Mouse (Mus musculus) layer of hippocampus, postnatal 36 days (tissue): Measurements from ENCODE around the gene Mc3r. TPM values are rescaled to one million over a fixed set of nuclear protein-coding genes. Genes with fewer than 3 reads are reported as not detected.

Experiments used
- DNase-seq, 2 experiments: peaks; one replicate each; pipeline ENCODE4 v3.0.0; 2022
- total RNA-seq, 2 experiments: library from RNA; stranded (reverse); gene quantifications; 2 replicates each; pipeline ENCODE4 v1.2.3; 2021

Gene Mc3r
- total RNA-seq, 2 experiments from 2014 or later: not detected

DNA sequence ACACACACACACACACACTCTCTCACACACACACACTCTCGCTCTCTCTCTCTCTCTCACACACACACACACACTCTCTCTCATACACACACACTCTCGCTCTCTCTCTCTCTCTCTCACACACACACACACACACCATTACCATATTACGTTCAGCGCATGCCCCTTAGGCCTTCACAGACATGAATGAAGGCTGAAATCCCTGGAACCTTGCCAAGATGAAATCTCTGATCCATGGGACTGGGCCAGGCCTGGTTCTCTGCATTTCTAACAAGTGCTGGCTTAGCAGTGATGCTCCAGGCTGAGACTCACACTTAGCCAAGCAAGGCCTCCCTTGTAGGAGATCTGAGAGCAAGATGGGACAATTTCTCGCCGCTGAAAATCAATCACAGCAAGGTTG is 8.1 kb downstream of the Mc3r start:
- no peak for DNase-seq

DNA sequence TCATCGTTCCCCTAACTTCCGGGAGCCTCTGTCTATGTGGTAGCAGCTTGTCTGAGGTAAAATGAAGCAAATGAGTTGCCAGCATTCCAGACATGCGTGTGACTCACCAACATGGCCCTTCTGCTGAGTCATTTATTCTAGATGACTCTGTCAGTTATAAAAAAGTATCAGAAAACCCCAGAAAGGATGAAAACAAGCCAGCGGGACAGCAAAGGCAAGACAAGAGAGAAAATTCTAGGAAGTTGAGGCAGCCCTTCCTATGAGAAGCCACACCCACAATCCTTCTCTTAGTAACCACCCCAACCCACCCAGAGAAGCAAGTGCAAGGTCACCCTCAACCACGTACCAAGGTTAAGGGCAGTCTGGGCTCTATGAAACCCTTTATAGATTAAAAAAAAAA is 8.7 kb downstream of the Mc3r start:
- DNase-seq: no peak

DNA sequence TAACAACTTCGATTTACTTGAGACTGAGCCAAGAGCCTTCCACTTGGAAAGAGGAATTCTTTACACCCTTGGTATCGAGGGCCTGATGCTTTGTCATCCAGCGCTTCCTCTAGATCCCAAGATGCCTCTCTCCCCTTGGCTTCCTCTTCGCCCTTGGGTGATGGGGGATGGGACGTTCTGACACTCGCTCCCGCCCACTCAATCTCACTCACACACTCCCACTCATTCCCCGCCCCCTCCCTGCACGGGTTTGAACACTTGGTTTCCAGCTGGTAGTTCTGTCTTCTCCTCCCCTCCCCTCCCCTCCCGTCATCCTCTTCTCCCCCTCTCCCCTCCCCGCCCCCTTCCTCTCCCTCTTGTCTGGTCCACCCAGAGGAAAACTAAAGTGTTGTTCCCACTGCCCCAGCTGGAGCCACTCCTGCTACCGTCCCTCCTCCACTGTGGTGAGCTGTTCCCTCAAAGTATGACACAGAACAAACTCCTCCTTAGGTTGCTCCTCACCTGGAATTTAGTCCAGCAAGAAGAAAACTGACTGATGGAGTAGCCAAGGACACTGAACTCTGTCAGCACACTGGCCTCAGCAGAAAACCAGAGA is 9.3 kb downstream of the Mc3r start:
- DNase-seq: no peak

DNA sequence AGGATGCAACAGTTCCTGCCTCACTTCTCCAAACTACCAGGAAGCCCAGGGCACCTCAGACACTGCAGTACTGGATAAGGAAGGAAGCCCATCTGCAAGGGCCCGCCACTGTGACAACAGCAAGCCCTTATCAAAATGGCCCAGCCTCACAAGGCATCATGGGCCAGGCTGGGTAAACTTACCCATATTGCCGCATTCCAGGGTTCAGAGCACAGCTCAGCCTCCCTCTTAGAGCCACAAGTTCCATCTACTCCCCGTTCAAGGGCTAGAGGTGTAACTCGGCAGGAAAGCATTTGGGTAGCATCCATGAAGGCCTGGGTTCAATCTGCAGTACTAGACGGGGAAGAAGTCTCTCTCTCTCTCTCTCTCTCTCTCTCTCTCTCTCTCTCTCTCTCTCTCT is 11.8 kb downstream of the Mc3r start:
- DNase-seq: no peak

DNA sequence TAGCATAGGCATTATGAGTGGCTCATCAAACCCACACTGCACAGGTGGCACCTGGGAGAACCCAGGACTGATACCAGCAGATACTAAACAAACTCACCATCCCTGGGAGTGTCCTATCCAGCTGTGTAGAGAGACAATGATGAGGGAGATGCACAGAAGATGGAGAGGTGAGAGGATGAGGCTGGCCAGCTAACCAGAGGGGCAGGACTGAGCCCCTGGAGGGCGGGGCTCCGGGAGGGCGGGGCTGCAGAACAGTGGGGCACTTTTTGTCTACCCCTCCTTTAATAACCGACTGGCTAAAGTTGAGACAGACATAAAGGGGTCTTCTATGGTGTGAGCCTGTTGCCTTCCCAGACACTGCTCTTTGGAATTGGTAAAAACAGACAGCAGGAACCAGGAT is 13.1 kb downstream of the Mc3r start:
- no peak for DNase-seq

DNA sequence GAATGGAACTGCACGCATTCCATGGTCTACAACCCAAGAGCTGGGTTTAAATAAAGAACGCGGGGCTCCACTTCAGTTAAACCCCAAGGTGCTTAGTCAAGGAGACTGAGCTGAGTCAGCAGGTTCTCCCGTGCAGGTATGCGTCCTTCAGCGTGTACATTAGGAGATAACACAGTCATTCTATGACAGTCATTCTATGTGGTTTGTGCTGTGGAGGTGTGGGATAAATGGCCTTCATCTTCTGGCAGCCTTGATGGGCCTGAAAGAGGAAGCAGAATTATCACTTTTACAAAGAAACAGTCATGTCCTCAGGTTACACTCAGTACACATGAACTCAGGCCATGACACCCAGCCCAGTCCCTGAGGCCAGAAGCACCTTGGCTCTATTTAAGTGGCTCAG is 14.9 kb downstream of the Mc3r start:
- no peak for DNase-seq

DNA sequence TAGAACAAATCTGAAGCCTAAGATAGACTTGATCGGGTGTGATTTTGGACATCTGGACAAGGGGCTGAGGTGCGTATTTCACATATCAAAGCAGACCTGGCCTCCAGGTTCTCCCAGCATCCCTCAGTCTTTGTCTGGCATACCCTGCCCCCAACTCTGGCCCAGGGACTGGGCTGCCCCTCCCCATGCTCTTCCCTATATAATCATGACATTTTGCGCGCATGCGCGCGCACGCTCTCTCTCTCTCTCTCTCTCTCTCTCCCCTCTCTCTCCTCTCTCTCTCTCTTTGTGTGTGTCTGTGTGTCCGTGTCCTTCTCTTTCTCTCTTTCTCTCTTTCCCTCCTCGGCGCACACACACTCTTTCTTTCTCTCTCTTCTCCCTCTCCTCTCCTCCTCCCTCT is 21.6 kb downstream of the Mc3r start:
- no peak for DNase-seq

DNA sequence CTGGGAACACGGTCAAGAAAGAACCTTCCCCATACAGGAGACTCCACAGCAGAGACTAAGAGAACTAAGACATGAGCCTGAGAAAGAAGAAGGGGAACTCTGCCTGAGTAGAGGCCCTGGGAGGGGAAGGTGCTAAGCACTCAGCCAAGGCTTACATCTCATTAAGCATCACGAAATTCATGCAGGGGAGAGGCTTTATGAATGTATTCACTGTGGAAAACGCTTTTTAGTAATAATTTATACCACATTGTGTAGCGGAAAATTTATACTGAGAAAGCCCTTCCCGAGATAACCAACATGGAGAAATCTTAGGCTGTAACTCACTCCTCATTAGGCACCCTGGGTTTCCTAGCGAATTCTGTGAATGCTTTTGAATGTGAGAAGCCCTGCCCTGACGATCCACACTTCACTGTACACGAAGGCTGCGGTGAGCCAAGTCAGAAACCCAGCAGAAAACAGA is 22.2 kb downstream of the Mc3r start:
- no peak for DNase-seq

DNA sequence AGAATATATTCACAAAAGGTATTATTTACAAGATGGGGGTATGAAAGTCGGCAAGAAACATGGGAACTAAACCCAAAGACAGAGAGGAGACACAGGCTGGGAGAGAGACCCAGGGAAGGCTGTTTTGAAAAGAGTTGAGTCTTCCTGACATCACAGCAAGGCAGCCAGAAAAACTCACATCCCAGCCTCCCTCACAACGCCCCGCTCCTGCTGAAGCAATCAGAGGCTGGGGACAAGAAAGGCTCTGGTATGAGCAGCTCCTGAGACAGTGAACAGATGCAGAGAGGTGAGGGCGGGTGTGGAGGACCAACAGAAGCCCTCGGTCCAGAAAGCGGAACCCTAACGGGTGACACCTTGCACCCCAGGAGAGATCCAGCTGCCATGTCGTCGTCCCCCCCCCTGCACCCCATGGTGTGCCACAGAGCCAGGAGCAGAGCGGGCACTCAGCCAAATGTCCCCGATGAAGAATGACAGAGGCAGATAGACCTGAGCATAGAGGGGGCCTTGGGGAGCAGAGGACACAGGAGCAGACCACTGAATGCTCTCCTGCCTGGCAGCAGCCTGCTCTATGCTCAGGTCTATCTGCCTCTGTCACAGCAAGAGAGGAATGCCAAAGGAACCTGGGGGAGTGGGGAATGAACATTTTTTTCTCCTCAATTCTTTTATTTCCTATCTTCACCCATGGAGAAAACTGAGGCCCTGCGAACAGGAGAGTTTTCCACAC is 22.8 kb downstream of the Mc3r start:
- no peak for DNase-seq

DNA sequence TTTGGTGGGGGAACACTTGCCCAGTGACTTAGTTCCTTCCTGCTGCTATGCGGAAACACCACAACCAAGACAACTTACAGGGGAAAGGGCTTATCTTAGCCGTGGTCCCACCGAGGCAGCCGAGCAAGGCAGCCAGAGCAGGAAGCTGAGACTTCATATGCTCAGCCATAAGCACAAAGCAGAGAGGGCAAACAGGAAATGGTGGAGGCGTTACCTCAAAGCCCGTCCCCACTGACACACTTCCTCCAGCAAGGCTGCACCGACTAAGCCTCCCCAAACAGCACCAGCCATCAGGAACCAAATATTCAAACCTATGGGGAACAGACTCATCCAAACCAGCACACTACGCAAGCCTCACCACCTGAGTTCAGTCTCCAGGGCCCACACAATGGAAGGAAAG is 26.4 kb downstream of the Mc3r start:
- DNase-seq: no peak

DNA sequence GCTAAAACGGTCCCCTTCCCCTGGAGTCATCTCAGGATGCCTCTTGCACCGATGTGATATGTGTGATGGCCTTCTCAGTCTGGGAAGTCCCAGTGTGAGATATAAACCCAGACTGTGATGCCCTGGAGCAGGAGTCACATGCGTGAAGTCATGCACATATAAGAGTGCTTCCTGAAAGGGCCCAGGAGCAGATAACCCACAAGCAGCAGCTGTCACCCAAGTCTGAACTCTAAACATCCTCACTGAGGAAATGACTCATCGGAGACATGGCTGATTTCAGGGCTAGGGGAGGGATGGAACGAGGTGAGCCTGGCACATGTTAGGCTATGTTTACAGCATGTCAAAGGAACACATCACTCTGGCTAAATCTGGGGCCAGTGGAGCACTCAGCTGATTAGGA is 27.9 kb downstream of the Mc3r start:
- no peak for DNase-seq

DNA sequence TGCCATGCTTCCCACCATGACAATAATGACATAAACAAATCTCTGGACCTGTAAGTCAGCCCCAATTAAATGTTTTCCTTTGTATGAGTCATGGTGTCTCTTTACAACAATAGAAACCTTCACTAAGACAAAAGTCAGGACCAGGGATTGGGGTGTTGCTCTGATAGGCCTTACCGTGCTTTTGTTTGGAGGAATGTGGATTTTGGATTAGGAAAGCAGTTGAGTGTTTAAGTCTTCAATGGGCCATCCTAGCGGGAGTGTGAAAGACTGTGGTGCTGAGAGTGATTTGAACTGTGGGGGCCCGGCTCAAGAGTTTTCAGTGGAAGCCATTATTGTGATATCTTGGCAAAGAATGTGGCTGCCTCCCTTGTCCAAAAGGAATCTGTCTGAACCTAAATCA is 30.7 kb downstream of the Mc3r start:
- DNase-seq: no peak

DNA sequence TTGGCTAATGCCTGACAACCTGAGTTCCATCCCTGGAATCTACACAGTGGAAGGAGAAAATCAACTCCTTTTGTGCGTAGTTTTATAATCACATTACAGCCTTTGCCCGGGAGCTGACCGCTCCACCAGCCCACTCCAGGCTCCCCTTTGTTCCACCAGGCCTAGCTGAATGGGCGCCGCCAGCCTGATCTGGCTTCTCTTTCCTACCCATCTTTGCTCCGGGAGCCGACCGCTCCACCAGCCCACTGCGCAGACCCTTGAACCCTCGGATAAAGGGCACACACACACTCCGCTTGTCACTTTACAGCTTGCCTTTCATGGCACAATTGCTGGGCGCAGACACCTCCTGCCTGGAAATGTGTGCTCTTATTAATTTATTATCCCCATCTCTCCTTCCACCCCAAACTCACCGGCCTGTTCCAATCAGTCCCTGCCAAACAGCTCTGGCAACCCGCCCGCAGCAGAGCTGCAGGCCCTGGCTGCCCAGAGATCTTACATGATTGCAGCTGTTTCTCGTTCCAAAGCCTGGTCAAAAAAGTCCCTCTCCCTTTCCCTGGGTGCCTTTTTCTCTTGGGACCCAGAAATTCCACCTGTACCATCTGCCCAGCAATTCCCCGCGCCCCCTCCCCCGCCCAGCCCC is 33.9 kb downstream of the Mc3r start:
- peak; percentile 48 to 62 for DNase-seq

DNA sequence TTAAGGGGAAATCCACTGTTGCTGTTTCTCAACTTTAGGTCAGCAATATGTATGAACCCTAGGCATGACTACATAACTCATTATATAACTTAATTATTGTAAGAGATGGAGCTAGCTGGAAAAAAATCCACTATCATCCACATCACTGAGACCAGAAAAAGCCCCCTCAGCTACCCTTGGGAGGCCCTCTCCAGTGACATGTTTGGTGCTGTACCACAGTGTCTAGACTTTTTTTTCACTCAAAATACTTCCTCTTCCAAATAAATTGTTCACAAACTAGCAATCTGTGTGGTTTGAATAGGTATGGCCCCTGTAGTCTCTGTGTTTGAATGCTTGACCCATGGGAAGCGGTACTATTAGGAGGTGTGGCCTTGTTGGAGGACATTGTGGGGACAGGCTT is 39.4 kb downstream of the Mc3r start:
- no peak for DNase-seq

DNA sequence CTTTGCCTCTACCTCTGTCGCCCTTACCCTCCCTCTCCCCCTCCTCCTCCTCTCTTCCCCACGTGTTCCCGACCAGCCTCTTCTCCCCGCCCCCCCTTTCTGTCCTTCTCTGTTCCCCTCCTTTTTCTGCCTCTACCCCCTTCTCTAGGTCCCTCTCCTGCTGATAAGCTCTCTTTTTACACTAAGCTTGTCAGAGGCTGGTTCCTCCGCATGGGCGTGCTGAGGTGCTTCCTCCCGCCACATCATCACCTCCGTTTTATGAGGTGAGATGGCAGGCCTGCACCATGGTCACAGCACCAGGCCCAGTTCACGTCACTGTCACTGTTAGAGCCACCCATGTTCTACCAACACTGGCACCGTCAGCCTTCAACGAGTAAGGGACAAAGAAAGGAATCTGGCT is 40.7 kb downstream of the Mc3r start:
- DNase-seq: no peak

DNA sequence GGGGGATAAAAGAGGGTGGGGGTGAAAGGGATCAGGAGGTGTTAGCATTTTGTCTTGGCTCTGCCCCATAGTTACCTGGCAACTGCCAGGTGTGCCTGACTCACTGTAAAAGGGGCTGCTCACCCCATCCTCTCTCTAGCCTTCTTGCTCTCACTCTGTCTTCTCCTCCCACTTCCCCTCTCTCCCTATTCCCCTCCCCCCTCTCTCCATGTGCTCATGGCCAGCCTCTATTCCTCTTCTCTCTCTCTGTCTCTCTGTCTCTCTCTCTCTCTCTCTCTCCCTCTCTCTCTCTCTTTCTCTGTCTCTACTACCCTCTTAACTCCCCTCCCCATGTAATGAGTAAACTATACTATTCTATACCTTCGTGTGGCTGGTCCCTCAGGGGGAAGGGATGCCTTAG is 41.3 kb downstream of the Mc3r start:
- no peak for DNase-seq

DNA sequence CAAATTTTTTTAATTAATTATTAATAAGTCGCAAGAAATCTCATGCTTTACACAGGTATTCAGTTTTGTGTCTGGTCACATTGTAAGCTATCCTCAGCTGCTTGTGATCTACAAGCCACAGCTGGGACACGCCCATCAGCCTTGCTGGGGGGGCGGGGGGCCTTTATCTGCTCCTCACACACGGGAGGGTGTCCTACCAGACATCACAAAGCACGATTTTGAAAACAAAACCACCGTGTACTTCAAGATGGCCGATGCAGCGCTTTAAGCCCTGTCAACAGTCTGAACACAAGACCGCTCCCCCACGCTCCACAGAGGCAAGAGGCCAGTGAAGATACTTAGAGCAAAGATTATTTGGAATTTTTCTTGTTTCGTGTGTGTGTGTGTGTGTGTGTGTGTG is 42.2 kb downstream of the Mc3r start:
- no peak for DNase-seq

DNA sequence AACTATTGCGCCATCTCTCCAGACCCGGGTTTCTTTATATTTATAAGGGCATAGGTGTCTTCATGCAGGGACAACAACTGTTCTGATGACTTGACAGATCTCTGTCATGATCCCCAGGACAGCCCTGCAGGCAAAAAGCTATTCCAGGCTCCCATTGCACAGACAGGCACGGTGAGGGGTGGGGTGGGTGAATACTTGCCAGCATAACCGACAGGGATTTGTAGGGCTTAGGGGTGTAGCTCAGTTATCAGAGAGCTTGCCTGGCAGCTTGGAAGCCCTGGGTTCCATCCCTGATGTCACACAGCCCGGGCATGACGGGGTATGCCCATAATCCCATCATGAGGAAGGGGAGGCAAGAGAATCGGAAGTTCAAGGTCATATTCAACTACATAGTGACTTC is 42.7 kb downstream of the Mc3r start:
- no peak for DNase-seq

DNA sequence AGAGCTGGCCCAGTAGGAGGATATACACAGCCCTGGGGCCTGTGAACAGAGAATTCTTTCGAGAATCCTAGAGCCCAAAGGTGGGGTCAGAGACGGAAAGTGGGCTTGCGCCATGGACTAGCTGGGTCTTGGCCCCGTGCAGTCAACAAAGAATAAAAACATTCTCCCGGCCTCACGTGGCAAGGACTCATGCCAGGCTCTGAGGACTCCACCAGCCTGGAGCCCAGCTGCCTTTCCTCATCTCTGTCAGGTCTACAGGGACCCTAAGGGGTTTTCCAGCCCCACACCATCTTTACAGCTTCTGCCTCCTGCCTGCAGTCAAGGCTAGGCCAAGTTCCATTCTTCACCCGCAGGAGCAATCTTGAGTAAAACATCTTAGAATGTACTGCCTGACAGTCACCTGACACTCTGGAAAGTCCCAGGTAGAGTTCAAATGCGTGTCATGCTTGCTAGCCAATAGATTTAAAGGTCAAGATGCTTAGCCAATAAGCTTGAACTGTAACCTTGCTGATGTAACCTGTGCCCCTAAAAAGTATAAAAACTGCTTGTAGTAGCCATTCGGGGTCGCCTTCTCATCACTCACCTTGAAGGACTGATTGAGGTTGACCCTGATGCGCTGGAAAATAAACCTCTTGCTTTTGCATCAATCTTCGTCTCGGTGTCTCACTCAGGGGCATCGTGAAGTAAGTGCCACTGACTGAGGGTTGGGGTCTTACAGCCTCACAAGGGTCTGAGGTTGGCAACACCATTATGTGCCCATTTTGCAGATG is 43.6 kb downstream of the Mc3r start:
- no peak for DNase-seq

DNA sequence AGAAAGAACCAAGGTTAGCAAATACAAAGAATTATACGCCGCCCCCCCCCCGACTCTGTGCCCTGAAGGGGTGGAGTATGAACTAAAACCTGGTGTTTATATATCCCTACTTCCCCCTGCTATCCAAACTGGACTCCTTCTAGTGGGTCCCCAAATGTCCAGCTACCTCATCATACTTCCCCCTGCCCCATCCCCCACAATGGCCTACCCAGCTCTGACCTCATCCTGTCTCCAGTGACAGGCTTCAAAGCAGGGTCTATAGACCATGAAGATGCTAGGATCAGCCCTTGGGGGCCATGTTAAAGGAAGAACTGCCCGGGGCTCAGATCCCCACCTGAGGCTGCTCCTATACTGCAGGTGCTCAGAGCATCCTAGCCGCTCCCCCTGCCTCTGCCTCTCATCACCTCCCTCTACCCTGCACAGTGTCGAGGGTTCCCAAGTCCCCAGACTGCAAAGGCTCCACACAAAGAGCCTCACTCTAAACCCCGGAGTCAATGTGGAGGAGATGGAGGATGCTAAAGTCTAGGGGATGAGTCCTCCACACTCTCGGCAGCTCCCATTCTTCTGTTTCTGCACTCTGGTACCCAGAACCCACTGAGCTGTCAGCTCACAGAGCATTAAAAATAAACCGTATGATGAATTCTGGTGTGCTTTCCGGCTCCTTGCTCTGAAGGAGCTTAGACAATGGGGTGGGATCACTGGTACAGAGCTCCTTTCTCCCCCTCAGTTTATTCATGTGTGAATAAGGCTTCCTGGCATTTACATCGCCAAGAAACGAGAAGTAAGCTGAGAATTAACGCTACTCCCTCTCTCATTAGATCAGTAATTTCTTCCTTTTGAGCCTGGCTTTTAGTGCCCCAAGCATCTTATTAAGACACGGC is 44.5 kb downstream of the Mc3r start:
- no peak for DNase-seq

DNA sequence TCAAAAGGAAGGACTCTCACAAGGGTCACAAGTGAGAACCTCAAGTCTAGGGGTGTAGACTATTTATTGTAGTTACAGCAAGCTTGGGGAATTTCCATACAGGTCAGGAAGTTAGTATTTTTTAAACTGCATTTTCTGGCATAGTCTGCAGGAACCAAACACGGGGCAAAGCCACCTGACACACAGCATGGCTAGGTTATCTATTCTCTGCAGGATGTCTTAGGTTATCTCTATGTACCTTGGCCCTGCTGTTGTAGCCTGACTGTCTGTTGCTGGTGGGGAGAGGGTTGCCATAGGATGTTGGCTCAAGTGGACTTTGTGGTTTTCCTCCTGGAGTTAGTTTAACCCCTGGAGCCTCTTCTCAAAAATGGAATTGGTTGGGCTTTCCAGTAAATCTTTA is 49.8 kb downstream of the Mc3r start:
- DNase-seq: no peak

DNA sequence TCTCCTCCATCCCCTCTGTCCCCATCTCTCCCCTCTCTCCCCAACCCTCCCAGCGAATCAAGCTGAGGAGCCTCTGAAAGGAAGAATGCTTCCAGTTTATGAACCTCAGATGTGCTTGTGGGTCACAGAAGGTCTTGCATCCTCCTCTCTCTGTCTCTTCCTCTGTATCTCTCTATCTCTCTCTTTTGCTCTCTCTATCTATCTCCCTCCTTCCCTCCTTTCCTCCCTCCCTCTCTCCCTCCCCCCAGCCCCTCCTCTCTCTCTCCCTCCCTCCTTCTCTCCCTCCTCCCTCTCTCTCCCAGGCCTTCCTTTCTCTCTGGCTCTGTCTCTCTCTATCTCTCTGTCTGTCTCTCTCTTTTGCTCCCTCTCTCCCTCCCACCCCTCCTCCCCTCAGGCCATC is 50.2 kb downstream of the Mc3r start:
- DNase-seq: no peak
